Mouse (Mus musculus): Measurements from ENCODE around the gene Rcc1. TPM values are rescaled to one million over a fixed set of nuclear protein-coding genes. Genes with fewer than 3 reads are reported as not detected.

Rcc1 gene
- polyA plus RNA-seq, 1 experiment: 48.8 TPM

- Histone ChIP-seq H3K4me3 (replicated peaks; ENCODE audit: control insufficient read depth, low read depth, low read length) (no peak overlapping the region), H3K27ac (ENCODE audit: control insufficient read depth, insufficient read depth, low read depth, low read length, poor library complexity) (no peak overlapping the region), H3K4me1 (ENCODE audit: control insufficient read depth, insufficient read depth, low read length) (no peaks in the 10 kb centered on the region)
- WGBS: 82% methylated on average over 5 of the region's 5 CpGs
- TF ChIP-seq POLR2A (IDR thresholded peaks at IDR 0.05; ENCODE audit: borderline replicate concordance, control insufficient read depth, low read depth, low read length) (no peak), CTCF (IDR thresholded peaks at IDR 0.05; ENCODE audit: control insufficient read depth, insufficient read depth, low read length) (no peak)
These were observed 34.2 kb upstream of the Rcc1 start for GRCm38 (mm10) chr4:132387617-132388016.

GRCm38 (mm10) chr4:132386846-132387245 is 33.4 kb upstream of the Rcc1 start:
- TF ChIP-seq POLR2A (IDR thresholded peaks at IDR 0.05; ENCODE audit: borderline replicate concordance, control insufficient read depth, low read depth, low read length) (no peak), CTCF (IDR thresholded peaks at IDR 0.05; ENCODE audit: control insufficient read depth, insufficient read depth, low read length) (no peak)
- 90% methylated on average over 7 of the region's 7 CpGs for WGBS
- H3K4me3 ChIP-seq (replicated peaks; ENCODE audit: control insufficient read depth, low read depth, low read length): no peak overlapping the region
- H3K27ac ChIP-seq (ENCODE audit: control insufficient read depth, insufficient read depth, low read depth, low read length, poor library complexity): no peak overlapping the region
- H3K4me1 ChIP-seq (ENCODE audit: control insufficient read depth, insufficient read depth, low read length): no peaks in the 10 kb centered on the region; the same call in 1 of the 2 replicates

GRCm38 (mm10) chr4:132385771-132386410 is 32.5 kb upstream of the Rcc1 start:
- no peak overlapping the region for H3K4me3 ChIP-seq (replicated peaks; ENCODE audit: control insufficient read depth, low read depth, low read length)
- 74% methylated on average over 8 of the region's 8 CpGs for WGBS
- H3K27ac ChIP-seq (ENCODE audit: control insufficient read depth, insufficient read depth, low read depth, low read length, poor library complexity): no peak overlapping the region
- no peaks in the 10 kb centered on the region; the same call in 1 of the 2 replicates for H3K4me1 ChIP-seq (ENCODE audit: control insufficient read depth, insufficient read depth, low read length)
- TF ChIP-seq POLR2A (IDR thresholded peaks at IDR 0.05; ENCODE audit: borderline replicate concordance, control insufficient read depth, low read depth, low read length) (no peak), CTCF (IDR thresholded peaks at IDR 0.05; ENCODE audit: control insufficient read depth, insufficient read depth, low read length) (no peak)

DNA sequence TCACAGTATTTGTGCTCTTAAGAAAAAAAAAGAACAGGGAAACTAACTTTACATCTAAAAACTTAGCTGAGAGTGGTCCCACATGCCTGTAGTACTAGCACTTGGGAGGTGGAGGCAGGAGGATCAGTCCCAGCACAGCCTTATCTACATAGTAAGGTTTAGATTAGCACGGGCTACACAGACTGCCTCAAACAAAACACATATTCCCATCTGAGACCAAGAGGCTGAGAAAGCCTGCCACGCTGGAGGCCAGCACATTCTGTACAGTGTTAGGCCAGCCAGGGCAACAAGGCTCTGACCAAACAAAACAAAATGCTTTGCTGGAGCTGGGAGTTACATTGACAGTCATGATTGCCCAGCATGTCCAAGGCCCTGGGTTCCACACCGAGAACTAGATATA is 30.1 kb upstream of the Rcc1 start:
- Histone ChIP-seq H3K27ac (ENCODE audit: control insufficient read depth, insufficient read depth, low read depth, low read length, poor library complexity) (no peak overlapping the region), H3K4me3 (replicated peaks; ENCODE audit: control insufficient read depth, low read depth, low read length) (no peak overlapping the region), H3K4me1 (ENCODE audit: control insufficient read depth, insufficient read depth, low read length) (peaks cover 1% of the 10 kb centered on the region)
- no peak for TF ChIP-seq POLR2A (IDR thresholded peaks at IDR 0.05; ENCODE audit: borderline replicate concordance, control insufficient read depth, low read depth, low read length)
- TF ChIP-seq CTCF (IDR thresholded peaks at IDR 0.05; ENCODE audit: control insufficient read depth, insufficient read depth, low read length): no peak
- 65% methylated on average over 3 of the region's 3 CpGs for WGBS

DNA sequence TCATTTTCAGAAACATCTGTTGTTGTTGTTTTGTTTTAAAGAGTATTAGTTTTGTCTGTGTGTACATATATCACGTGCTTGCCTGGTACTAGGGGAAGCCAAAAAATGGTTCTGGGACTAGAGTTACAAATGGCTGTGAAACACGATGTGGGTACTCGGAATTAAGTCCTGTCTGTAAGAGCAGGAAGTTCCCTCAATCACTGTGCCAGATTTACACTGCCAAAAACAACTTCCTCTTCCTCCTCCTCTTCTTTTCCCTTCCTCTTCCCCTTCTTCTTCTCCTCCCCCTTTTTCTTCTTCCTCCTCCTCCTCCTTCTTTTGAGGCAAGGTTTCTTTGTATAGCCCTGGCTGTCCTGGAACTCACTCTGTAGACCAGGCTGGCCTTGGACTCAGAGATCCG is 28.9 kb upstream of the Rcc1 start:
- TF ChIP-seq POLR2A (IDR thresholded peaks at IDR 0.05; ENCODE audit: borderline replicate concordance, control insufficient read depth, low read depth, low read length) (no peak), CTCF (IDR thresholded peaks at IDR 0.05; ENCODE audit: control insufficient read depth, insufficient read depth, low read length) (no peak)
- H3K4me1 ChIP-seq (ENCODE audit: control insufficient read depth, insufficient read depth, low read length): peaks cover 1% of the 10 kb centered on the region
- 51% methylated on average over 4 of the region's 4 CpGs for WGBS
- H3K27ac ChIP-seq (ENCODE audit: control insufficient read depth, insufficient read depth, low read depth, low read length, poor library complexity): no peak overlapping the region
- no peak overlapping the region for H3K4me3 ChIP-seq (replicated peaks; ENCODE audit: control insufficient read depth, low read depth, low read length)

GRCm38 (mm10) chr4:132380965-132381616 is 27.7 kb upstream of the Rcc1 start:
- Histone ChIP-seq H3K27ac (ENCODE audit: control insufficient read depth, insufficient read depth, low read depth, low read length, poor library complexity) (no peak overlapping the region), H3K4me3 (replicated peaks; ENCODE audit: control insufficient read depth, low read depth, low read length) (no peak overlapping the region), H3K4me1 (ENCODE audit: control insufficient read depth, insufficient read depth, low read length) (peaks cover 1% of the 10 kb centered on the region)
- 80% methylated on average over 2 of the region's 2 CpGs for WGBS
- TF ChIP-seq CTCF (IDR thresholded peaks at IDR 0.05; ENCODE audit: control insufficient read depth, insufficient read depth, low read length): no peak
- no peak for TF ChIP-seq POLR2A (IDR thresholded peaks at IDR 0.05; ENCODE audit: borderline replicate concordance, control insufficient read depth, low read depth, low read length)

DNA sequence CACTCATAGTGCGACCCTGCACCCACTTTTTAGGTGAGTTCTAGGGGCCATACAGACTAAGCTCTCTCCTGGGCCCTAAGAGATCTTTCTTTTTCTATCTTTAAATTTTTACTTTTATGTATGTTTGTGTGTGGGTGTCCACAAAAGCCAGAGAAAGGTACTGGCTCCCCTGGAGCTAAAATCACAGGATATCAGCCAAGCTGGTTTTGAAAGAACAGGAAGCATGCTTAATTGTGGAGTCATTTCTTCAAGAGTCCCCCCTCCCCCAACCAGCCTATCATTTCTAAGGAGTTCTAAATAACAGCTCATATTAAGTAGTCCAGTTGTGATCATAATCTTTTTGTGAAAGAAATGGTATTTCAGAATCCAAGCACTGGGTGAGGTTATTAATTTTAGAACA is 20.4 kb upstream of the Rcc1 start:
- TF ChIP-seq POLR2A (IDR thresholded peaks at IDR 0.05; ENCODE audit: borderline replicate concordance, control insufficient read depth, low read depth, low read length) (no peak), CTCF (IDR thresholded peaks at IDR 0.05; ENCODE audit: control insufficient read depth, insufficient read depth, low read length) (no peak)
- H3K27ac ChIP-seq (ENCODE audit: control insufficient read depth, insufficient read depth, low read depth, low read length, poor library complexity): no peak overlapping the region
- 92% methylated on average over 1 of the region's 1 CpGs for whole genome bisulfite sequencing

DNA sequence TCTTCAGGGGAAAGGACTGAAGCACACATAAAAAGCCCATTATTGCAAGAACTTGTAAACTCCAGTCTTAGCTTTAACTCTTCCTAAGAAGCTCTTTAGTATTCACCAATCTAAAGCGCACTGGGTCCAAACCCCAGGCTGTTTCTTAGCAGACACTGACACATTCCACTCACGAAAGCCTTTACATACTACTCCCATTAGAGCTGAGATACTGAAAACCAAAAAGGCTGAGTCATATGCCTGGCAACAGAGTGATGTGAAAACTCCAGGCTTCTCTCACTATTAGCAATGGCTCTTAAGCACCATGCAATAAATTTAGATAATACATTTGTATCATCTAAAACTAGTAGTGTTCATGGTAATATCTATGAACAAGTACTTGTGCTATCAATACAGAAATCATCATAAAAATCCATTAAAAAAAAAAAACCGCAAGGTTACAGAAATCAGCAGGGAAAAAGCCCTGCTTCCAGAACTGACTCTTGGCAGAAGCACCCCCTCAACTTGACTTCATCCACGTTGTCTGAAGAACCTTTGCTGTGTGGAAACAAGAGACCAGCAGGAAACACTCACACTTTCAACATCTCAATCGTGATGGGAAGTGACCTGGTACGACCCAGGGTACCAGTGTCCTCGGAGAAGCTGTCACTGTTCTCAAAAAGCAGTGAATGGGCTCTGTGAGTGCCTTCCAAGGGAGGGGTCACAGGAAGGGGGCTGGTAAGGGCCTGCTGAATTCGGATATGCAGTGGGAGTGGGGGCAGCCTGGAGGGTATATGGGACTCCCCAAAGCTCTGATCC is 16.7 kb upstream of the Rcc1 start:
- no peak overlapping the region for H3K4me3 ChIP-seq (replicated peaks; ENCODE audit: control insufficient read depth, low read depth, low read length)
- WGBS: 69% methylated on average over 8 of the region's 8 CpGs
- no peak overlapping the region for H3K27ac ChIP-seq (ENCODE audit: control insufficient read depth, insufficient read depth, low read depth, low read length, poor library complexity)
- TF ChIP-seq POLR2A (IDR thresholded peaks at IDR 0.05; ENCODE audit: borderline replicate concordance, control insufficient read depth, low read depth, low read length): no peak
- TF ChIP-seq CTCF (IDR thresholded peaks at IDR 0.05; ENCODE audit: control insufficient read depth, insufficient read depth, low read length): no peak
- H3K4me1 ChIP-seq (ENCODE audit: control insufficient read depth, insufficient read depth, low read length): no peaks in the 10 kb centered on the region

More for the DNA sequence above, 20.4 kb upstream of the Rcc1 start:
- Histone ChIP-seq H3K4me3 (replicated peaks; ENCODE audit: control insufficient read depth, low read depth, low read length) (no peak overlapping the region), H3K4me1 (ENCODE audit: control insufficient read depth, insufficient read depth, low read length) (no peaks in the 10 kb centered on the region)

Data from bone marrow, adult 2 months (tissue).